Mouse (Mus musculus): ENCODE results near the gene Kank1. TPM values are rescaled to one million over a fixed set of nuclear protein-coding genes. Genes with fewer than 3 reads are reported as not detected.
A peak's percentile ranks its signal among the peaks of the same experiment; 100 is the strongest.

Gene Kank1
- polyA plus RNA-seq, 1 experiment from 2014 or later, result 56.6 TPM

DNA sequence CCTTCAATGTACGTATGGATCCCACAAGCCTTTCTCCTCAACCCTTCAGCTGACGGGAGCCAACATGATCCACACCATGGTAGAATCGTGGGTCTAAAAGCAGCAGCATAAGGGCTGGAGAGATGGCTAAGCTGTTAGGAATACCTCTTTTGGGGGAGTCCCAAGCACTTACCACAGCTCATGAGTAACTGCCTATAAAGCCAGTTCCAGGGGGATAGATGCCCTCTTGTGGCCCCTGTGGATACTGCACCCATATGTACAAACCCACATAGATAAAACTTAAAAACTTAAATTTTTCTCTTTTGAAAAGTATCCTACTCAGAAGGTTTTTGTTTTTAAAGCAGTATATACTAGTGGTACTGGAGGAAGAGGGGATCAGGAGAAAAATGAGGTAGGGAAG lies 97.6 kb downstream of the Kank1 start:
- ATAC-seq (replicated peaks; ENCODE audit: insufficient number of reproducible peaks, low FRiP score, low TSS enrichment), result no peak
- Histone ChIP-seq H3K9me3 (replicated peaks; ENCODE audit: control insufficient read depth, low read length) (no peaks in the 10 kb centered on the region), H3K27ac (ENCODE audit: low read depth, low read length) (no peak overlapping the region), H3K9ac (ENCODE audit: low read depth, low read length) (no peak overlapping the region), H3K27me3 (ENCODE audit: control insufficient read depth, insufficient read depth, low read length) (no peaks in the 10 kb centered on the region), H3K4me2 (no peak overlapping the region), H3K4me3 (ENCODE audit: low read depth, low read length) (no peak overlapping the region), H3K36me3 (ENCODE audit: control insufficient read depth, insufficient read depth, low read length) (no peaks in the 10 kb centered on the region), H3K4me1 (ENCODE audit: control insufficient read depth, insufficient read depth, low read length) (0 out of 2 replicates have a peak, but pooled peaks cover 2% of the 10 kb centered on the region)
- 57% methylated on average over 3 of the region's 3 CpGs for WGBS (ENCODE audit: insufficient replicate concordance)

DNA sequence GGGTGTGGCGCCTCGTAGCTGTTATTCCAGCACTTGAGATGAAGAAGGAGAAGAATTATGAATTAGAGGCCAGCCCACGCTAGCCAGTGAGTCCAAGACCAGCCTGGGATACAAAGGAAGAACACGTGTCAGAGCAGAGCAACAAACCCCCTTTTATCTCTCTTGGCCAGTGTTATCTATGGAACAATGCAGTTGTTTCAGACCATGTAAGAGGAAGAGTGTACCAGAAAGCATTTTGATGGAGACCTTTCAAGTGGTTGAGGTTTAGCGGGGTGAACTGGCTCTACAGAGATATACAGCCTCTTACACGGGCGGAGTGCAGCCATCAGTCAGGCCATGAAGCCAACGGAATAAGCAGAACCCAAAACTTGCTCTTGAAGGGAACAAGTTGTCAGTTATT lies 100.0 kb downstream of the Kank1 start:
- Histone ChIP-seq H3K27ac (ENCODE audit: low read depth, low read length) (no peak overlapping the region), H3K9me3 (replicated peaks; ENCODE audit: control insufficient read depth, low read length) (no peaks in the 10 kb centered on the region), H3K9ac (ENCODE audit: low read depth, low read length) (no peak overlapping the region), H3K27me3 (ENCODE audit: control insufficient read depth, insufficient read depth, low read length) (no peaks in the 10 kb centered on the region), H3K4me2 (no peak overlapping the region), H3K4me3 (ENCODE audit: low read depth, low read length) (no peak overlapping the region), H3K36me3 (ENCODE audit: control insufficient read depth, insufficient read depth, low read length) (no peaks in the 10 kb centered on the region), H3K4me1 (ENCODE audit: control insufficient read depth, insufficient read depth, low read length) (peaks cover 14% of the 10 kb centered on the region)
- no peak for ATAC-seq (replicated peaks; ENCODE audit: insufficient number of reproducible peaks, low FRiP score, low TSS enrichment)
- WGBS (ENCODE audit: insufficient replicate concordance), result 49% methylated on average over 8 of the region's 8 CpGs

DNA sequence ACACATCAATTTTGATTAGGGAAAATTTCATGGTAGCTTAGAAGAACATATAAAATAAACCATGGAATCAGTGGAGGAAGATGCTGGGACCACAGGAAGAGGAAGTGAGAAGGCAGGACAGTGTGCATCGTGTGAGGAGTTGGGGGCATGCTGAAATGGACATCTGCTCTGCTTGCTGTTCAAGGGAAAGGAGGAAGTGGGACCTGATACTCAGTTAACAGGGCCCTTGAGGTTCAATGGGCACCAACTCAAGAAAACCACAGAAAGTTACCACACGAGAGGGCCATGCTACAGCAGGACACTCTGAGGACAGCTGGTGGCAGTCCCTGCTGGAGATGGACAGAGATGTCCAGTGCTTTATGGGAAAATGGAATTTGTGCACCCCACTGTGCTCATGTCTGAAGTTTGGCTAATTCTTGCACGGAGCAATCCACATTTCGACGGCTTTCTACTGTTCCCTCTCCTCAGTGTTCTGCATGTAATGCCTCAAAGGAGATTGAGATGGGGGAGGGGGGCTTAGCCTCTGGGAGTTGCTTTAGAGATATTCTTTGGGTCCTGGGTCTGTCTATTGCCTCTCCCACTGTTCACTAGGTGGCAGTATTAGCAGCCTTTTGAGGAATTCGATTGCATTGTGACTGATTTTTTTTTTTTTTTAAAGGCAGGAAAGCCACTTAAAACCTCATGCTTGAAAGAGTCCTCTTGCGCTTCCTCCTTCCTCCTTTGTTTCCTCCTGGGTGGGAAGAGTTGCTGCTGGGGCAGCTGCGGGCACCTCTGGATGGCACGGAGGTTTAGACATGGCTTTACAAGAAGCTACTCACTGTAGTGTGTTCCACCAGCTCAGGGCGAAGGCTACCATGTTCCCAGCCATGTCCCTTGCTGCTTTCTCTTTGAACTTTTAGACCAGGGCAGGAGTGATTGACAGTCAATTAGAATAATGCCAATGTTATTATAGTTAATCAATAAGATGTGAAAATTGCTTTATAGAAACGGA lies 104.2 kb downstream of the Kank1 start:
- 39% methylated on average over 11 of the region's 11 CpGs for WGBS (ENCODE audit: insufficient replicate concordance)

DNA sequence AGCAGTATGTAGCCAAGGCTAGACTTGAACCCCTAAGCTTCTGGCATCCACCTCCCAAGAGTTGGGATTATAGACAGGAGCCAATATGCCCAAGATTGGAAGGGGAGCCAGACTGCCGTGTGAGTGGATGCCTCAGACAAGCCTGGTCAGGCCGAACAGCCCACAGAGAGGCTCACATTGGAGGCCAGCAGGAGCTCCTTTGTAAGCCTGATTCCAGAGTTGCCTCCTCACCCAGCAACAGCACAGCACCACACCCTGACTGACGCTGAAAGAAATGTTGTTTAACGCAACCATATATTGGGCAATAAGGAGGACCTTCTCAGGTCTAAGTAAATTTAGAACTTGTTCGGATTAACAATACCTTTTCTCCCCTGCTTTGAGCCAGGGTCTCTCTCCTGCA lies 105.3 kb downstream of the Kank1 start:
- H3K4me2 ChIP-seq, result no peak overlapping the region
- ATAC-seq (replicated peaks; ENCODE audit: insufficient number of reproducible peaks, low FRiP score, low TSS enrichment), result no peak
- no peak overlapping the region for H3K27ac ChIP-seq (ENCODE audit: low read depth, low read length)
- no peaks in the 10 kb centered on the region for H3K36me3 ChIP-seq (ENCODE audit: control insufficient read depth, insufficient read depth, low read length)
- no peak overlapping the region for H3K4me3 ChIP-seq (ENCODE audit: low read depth, low read length)
- H3K27me3 ChIP-seq (ENCODE audit: control insufficient read depth, insufficient read depth, low read length), result no peaks in the 10 kb centered on the region
- no peaks in the 10 kb centered on the region for H3K9me3 ChIP-seq (replicated peaks; ENCODE audit: control insufficient read depth, low read length)
- WGBS (ENCODE audit: insufficient replicate concordance), result 81% methylated on average over 5 of the region's 5 CpGs
- H3K4me1 ChIP-seq (ENCODE audit: control insufficient read depth, insufficient read depth, low read length), result peaks cover 29% of the 10 kb centered on the region
- no peak overlapping the region for H3K9ac ChIP-seq (ENCODE audit: low read depth, low read length)

More for the DNA sequence above, 104.2 kb downstream of the Kank1 start:
- Histone ChIP-seq H3K9ac (ENCODE audit: low read depth, low read length) (no peak overlapping the region), H3K27ac (ENCODE audit: low read depth, low read length) (no peak overlapping the region), H3K36me3 (ENCODE audit: control insufficient read depth, insufficient read depth, low read length) (no peaks in the 10 kb centered on the region), H3K4me2 (no peak overlapping the region), H3K4me3 (ENCODE audit: low read depth, low read length) (no peak overlapping the region), H3K9me3 (replicated peaks; ENCODE audit: control insufficient read depth, low read length) (no peaks in the 10 kb centered on the region), H3K4me1 (ENCODE audit: control insufficient read depth, insufficient read depth, low read length) (peaks cover 31% of the 10 kb centered on the region), H3K27me3 (ENCODE audit: control insufficient read depth, insufficient read depth, low read length) (no peaks in the 10 kb centered on the region)
- ATAC-seq (replicated peaks; ENCODE audit: insufficient number of reproducible peaks, low FRiP score, low TSS enrichment), result no peak

DNA sequence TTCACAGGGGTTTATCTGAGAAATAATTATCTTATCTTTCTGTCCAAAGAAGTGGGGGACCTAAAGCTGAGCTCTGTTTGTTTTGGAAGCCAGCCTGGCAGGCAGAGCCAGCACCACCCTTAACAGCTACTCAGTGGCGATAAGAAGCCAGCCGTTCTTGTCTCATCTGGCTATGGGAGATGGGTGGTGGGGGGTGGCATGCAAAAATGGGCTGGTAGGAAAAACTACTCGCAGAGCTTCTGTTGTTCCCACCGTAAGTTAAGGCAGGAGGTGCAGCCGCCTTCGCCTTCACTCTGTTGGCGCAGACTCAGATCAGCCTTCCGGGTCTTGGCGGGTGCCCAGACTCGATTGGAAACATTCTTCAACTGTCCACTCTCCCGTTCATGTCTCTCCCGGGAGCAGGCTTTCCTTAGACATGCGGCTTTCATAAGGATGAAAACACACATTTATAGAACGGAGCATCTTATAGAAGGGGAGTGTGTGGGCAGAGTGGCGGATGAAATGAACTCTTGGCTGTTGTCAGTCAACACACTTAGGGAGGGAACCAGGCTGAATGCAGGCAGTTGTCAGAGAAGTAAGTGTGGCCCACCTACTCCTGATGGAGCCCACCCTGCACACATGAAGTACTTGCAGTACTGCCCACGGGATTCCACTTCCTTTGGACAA lies 107.0 kb downstream of the Kank1 start:
- peak overlapping the region; percentile 81 for H3K27ac ChIP-seq (ENCODE audit: low read depth, low read length)
- peak overlapping the region; percentile 56; the same call in 1 of the 2 replicates for H3K9ac ChIP-seq (ENCODE audit: low read depth, low read length)
- H3K36me3 ChIP-seq (ENCODE audit: control insufficient read depth, insufficient read depth, low read length), result no peaks in the 10 kb centered on the region
- peak overlapping the region; percentile 62 for H3K4me2 ChIP-seq
- no peaks in the 10 kb centered on the region for H3K9me3 ChIP-seq (replicated peaks; ENCODE audit: control insufficient read depth, low read length)
- no peaks in the 10 kb centered on the region for H3K27me3 ChIP-seq (ENCODE audit: control insufficient read depth, insufficient read depth, low read length)
- H3K4me1 ChIP-seq (ENCODE audit: control insufficient read depth, insufficient read depth, low read length), result peaks cover 32% of the 10 kb centered on the region
- peak; percentile 66; the same call in 1 of the 2 replicates for ATAC-seq (replicated peaks; ENCODE audit: insufficient number of reproducible peaks, low FRiP score, low TSS enrichment)
- 21% methylated on average over 16 of the region's 16 CpGs for WGBS (ENCODE audit: insufficient replicate concordance)
- peak overlapping the region; percentile 26 for H3K4me3 ChIP-seq (ENCODE audit: low read depth, low read length)

DNA sequence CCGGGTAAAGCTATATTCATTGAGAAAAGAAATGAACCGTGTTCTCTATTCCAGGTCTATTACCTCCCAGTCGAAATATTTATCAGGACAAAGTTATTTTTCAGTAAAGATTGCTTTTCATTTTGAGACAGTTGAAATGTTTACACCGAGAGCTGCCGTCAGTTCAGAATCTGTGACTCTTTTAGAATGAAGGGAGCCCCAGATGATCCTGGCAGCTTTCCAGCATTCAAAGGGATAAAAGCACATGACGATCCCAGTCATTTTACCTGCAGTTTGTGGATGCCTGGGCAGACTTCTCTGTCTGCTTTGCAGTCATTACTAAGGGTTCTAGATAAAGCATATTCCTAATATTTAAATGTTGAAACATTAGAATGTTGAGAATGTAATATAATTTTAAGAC lies 107.6 kb downstream of the Kank1 start:
- 34% methylated on average over 6 of the region's 6 CpGs for WGBS (ENCODE audit: insufficient replicate concordance)
- H3K36me3 ChIP-seq (ENCODE audit: control insufficient read depth, insufficient read depth, low read length), result no peaks in the 10 kb centered on the region
- peaks cover 32% of the 10 kb centered on the region for H3K4me1 ChIP-seq (ENCODE audit: control insufficient read depth, insufficient read depth, low read length)
- ATAC-seq (replicated peaks; ENCODE audit: insufficient number of reproducible peaks, low FRiP score, low TSS enrichment), result no peak
- H3K9me3 ChIP-seq (replicated peaks; ENCODE audit: control insufficient read depth, low read length), result no peaks in the 10 kb centered on the region
- no peaks in the 10 kb centered on the region for H3K27me3 ChIP-seq (ENCODE audit: control insufficient read depth, insufficient read depth, low read length)
- H3K27ac ChIP-seq (ENCODE audit: low read depth, low read length), result peak overlapping the region; percentile 81
- peak overlapping the region; percentile 62 for H3K4me2 ChIP-seq
- no peak overlapping the region; the same call in 1 of the 2 replicates for H3K4me3 ChIP-seq (ENCODE audit: low read depth, low read length)
- peak overlapping the region; percentile 56; the same call in 1 of the 2 replicates for H3K9ac ChIP-seq (ENCODE audit: low read depth, low read length)

DNA sequence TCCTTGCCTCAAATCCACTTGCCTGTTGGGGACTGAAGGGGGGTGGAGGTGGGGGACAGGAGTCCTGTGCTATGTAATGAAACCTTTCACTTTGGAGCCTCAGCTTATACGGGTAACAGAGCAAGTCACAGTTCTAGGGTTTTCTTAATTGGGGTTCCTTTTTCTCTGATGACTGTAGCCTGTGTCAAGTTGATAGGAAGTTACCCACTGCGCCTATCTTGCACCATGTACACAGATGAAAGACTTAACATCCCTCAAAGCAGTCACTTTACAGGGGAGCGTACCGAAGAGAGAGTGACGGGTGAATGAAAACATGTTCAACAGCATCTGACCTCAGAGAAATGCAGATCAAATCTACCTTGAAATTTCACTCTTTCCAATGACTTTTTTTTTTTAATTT lies 109.2 kb downstream of the Kank1 start:
- H3K27me3 ChIP-seq (ENCODE audit: control insufficient read depth, insufficient read depth, low read length), result no peaks in the 10 kb centered on the region
- no peak overlapping the region for H3K4me2 ChIP-seq
- no peaks in the 10 kb centered on the region for H3K9me3 ChIP-seq (replicated peaks; ENCODE audit: control insufficient read depth, low read length)
- H3K27ac ChIP-seq (ENCODE audit: low read depth, low read length), result no peak overlapping the region
- no peak overlapping the region for H3K9ac ChIP-seq (ENCODE audit: low read depth, low read length)
- no peak for ATAC-seq (replicated peaks; ENCODE audit: insufficient number of reproducible peaks, low FRiP score, low TSS enrichment)
- H3K4me1 ChIP-seq (ENCODE audit: control insufficient read depth, insufficient read depth, low read length), result peaks cover 26% of the 10 kb centered on the region
- H3K36me3 ChIP-seq (ENCODE audit: control insufficient read depth, insufficient read depth, low read length), result no peaks in the 10 kb centered on the region
- H3K4me3 ChIP-seq (ENCODE audit: low read depth, low read length), result no peak overlapping the region
- WGBS (ENCODE audit: insufficient replicate concordance), result 78% methylated on average over 5 of the region's 5 CpGs

DNA sequence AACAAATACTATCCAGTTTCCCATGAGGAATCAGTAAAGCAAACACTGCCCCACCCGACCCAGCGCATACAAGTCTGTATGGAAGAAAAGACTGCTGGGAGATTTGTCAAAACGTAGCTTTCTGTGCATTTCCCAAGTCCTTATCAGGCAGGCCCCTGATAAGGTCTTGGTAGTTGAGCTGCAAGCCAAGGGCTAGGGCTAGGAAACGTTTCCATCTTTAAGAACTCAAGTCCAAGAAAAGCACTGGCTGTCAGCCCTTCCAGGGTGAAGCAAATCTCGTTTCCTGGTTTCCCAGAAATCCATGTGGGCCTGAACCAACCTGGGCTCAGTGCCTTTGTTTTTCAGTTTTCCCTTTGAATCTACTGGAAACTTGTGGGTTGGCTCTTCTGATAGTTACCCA lies 110.7 kb downstream of the Kank1 start:
- no peak overlapping the region for H3K9ac ChIP-seq (ENCODE audit: low read depth, low read length)
- no peak overlapping the region for H3K4me3 ChIP-seq (ENCODE audit: low read depth, low read length)
- no peaks in the 10 kb centered on the region for H3K27me3 ChIP-seq (ENCODE audit: control insufficient read depth, insufficient read depth, low read length)
- WGBS (ENCODE audit: insufficient replicate concordance), result 17% methylated on average over 5 of the region's 5 CpGs
- peak overlapping the region; percentile 73; the same call in 1 of the 2 replicates for H3K27ac ChIP-seq (ENCODE audit: low read depth, low read length)
- no peaks in the 10 kb centered on the region for H3K9me3 ChIP-seq (replicated peaks; ENCODE audit: control insufficient read depth, low read length)
- H3K36me3 ChIP-seq (ENCODE audit: control insufficient read depth, insufficient read depth, low read length), result no peaks in the 10 kb centered on the region
- no peak overlapping the region for H3K4me2 ChIP-seq
- ATAC-seq (replicated peaks; ENCODE audit: insufficient number of reproducible peaks, low FRiP score, low TSS enrichment), result peak; percentile 50
- H3K4me1 ChIP-seq (ENCODE audit: control insufficient read depth, insufficient read depth, low read length), result peaks cover 32% of the 10 kb centered on the region

All from heart, embryonic 11.5 days (tissue).